Mouse (Mus musculus) heart, postnatal 14 days (tissue): Measurements from ENCODE around the gene Vmn2r98. TPM values are rescaled to one million over a fixed set of nuclear protein-coding genes. Genes with fewer than 3 reads are reported as not detected.
"Not testable (repeated sequence)": the region's sequence is repeated elsewhere in the genome, so short reads cannot be mapped to it uniquely, and the experiment has no call there.

ENCODE experiments used
- DNase-seq, 2 experiments: peaks; one replicate each; pipeline ENCODE4 v3.0.0; 2021 to 2022
- intact Hi-C: fragments of 180-260 bp; cut with DNase I; formaldehyde crosslinking; loops from one replicate; pipeline ENCODE4 v1.15.1; 2025
- long read RNA-seq, 2 experiments: library from polyadenylated mRNA; stranded (forward); transcript quantifications; one replicate each; pipeline ENCODE4 v2.0.0; 2021
- total RNA-seq, 2 experiments: library from RNA; stranded (reverse); gene quantifications; 2 replicates each; pipeline ENCODE4 v1.2.3; 2021

Vmn2r98 gene
- not detected for total RNA-seq
- long read RNA-seq, experiment 1: 0 reads
- long read RNA-seq, experiment 2: 0 reads

DNA sequence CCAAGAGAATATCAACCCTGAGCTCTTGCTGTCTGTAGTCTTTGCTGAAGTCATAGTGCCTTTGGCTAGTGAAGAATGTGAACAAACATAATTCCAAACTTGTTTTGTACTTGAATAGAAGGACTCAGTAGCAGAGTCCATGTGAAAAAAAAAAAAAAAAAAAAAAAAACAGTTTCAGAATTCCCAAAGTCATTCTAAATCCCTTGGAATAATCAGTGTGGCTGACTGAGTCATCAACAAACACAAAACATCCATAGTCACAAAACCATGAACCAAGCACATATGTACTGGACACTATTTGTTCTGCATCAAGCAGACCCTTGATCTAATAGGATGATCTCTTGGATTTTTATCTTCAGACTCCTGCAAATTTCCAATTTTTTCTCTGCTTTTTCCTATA lies at the start of gene Vmn2r98:
Vmn2r98 (plus strand) TSS at position 301 of the 400 bp plus-strand sequence.
- intact Hi-C loops: not testable (repeated sequence)

DNA sequence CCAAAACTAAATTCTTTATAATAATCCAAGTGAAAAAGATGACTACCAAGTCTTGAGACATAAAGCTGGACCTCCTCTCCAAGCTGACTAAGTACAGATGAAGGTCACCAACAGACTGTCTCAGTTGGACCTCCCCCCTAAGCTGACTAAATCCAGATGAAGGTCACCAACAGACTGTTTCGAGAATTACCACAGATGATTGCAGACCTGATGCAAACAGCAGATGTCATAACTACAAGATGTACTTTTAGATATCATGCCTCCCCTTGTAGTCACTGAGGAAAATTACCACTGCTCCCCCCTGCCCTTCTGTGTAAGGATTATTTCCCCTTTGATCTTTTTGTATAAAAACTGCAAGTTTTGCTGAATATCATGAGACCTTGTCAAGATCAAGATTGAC lies 21.8 kb upstream of the Vmn2r98 start:
- intact Hi-C loops, DNase-seq: not testable (repeated sequence)

More for the DNA sequence above, at the start of gene Vmn2r98:
- not testable (repeated sequence) for DNase-seq

DNA sequence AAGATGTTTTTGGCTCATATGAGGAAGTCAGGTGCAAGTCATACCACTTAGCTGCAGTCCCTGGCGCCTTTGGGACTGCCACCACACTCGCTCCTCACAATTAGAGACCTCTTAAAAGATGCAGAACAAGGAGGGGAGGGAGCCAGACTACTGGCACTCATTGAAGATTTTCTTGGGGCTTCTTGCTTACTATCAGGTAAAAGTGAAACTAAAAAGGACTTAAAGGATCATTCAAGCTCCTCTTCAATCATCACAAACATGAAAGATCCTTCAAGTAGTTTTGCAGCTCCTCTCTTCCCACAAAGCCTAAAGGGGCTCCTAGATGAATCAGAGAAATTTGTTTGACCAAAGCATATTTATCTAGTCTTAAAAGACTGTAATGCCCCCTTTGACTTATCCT lies 21.3 kb upstream of the Vmn2r98 start:
- no peak for DNase-seq
- intact Hi-C loops: no loop called here

GRCm38 (mm10) chr17:19032721-19033120 lies 20.5 kb upstream of the Vmn2r98 start:
- intact Hi-C loops: no loop called here
- DNase-seq: no peak

Other genes starting within 250 kb of the Vmn2r98 start
- not detected for gene Vmn2r97, start 139.2 kb upstream of the Vmn2r98 start, total RNA-seq